Mouse (Mus musculus) ovary, postnatal 36 days (tissue): ENCODE data around the gene Tpm3.
"Not testable (repeated sequence)": the region's sequence is repeated elsewhere in the genome, so short reads cannot be mapped to it uniquely, and the experiment has no call there.

ENCODE experiments used
- DNase-seq: peaks from one replicate; pipeline ENCODE4 v3.0.0; 2022; ENCODE audit warnings: low spot score, mixed read lengths

The Tpm3 gene

GRCm38 (mm10) chr3:90083698-90084324 is 11.4 kb downstream of the Tpm3 start:
- no peak for DNase-seq

GRCm38 (mm10) chr3:90084790-90085189 is 12.3 kb downstream of the Tpm3 start:
- no peak for DNase-seq

- DNase-seq: no peak
These were observed 12.8 kb downstream of the Tpm3 start for GRCm38 (mm10) chr3:90085281-90085680.

GRCm38 (mm10) chr3:90086068-90086467 is 13.6 kb downstream of the Tpm3 start:
- DNase-seq: no peak

- no peak for DNase-seq
These were observed 16.2 kb downstream of the Tpm3 start for GRCm38 (mm10) chr3:90088617-90089016.

GRCm38 (mm10) chr3:90090892-90091291 is 18.4 kb downstream of the Tpm3 start:
- DNase-seq: peak; percentile 50

GRCm38 (mm10) chr3:90094453-90094852 is 22.0 kb downstream of the Tpm3 start:
- DNase-seq: no peak

GRCm38 (mm10) chr3:90097928-90098327 is 25.5 kb downstream of the Tpm3 start:
- DNase-seq: no peak

- DNase-seq: no peak
These were observed 28.6 kb downstream of the Tpm3 start for GRCm38 (mm10) chr3:90101010-90101409.

- DNase-seq: no peak
These were observed 29.2 kb downstream of the Tpm3 start for GRCm38 (mm10) chr3:90101673-90102072.

- no peak for DNase-seq
These were observed 29.8 kb downstream of the Tpm3 start for GRCm38 (mm10) chr3:90102239-90102638.

GRCm38 (mm10) chr3:90103176-90103575 is 30.7 kb downstream of the Tpm3 start:
- no peak for DNase-seq

GRCm38 (mm10) chr3:90103938-90104337 is 31.5 kb downstream of the Tpm3 start, which contains the start of gene Nup210l:
Nup210l (plus strand) TSS chr3:90104132.
- no peak for DNase-seq

- no peak for DNase-seq
These were observed 39.3 kb downstream of the Tpm3 start for GRCm38 (mm10) chr3:90111706-90112105.

GRCm38 (mm10) chr3:90114342-90114741 is 41.9 kb downstream of the Tpm3 start:
- DNase-seq: peak; percentile 29

- no peak for DNase-seq
These were observed 43.1 kb downstream of the Tpm3 start for GRCm38 (mm10) chr3:90115526-90115925.

- DNase-seq: peak; percentile 33
These were observed 45.8 kb downstream of the Tpm3 start for GRCm38 (mm10) chr3:90118132-90118790.

- not testable (repeated sequence) for DNase-seq
These were observed 49.6 kb downstream of the Tpm3 start for GRCm38 (mm10) chr3:90122036-90122435.

- no peak for DNase-seq
These were observed 53.3 kb downstream of the Tpm3 start for GRCm38 (mm10) chr3:90125710-90126109.

GRCm38 (mm10) chr3:90127881-90128280 is 55.4 kb downstream of the Tpm3 start:
- DNase-seq: no peak

- no peak for DNase-seq
These were observed 60.3 kb downstream of the Tpm3 start for GRCm38 (mm10) chr3:90132745-90133144.

GRCm38 (mm10) chr3:90133331-90133730 is 60.9 kb downstream of the Tpm3 start:
- DNase-seq: no peak

- DNase-seq: no peak
These were observed 62.0 kb downstream of the Tpm3 start for GRCm38 (mm10) chr3:90134483-90134882.

- no peak for DNase-seq
These were observed 62.5 kb downstream of the Tpm3 start for GRCm38 (mm10) chr3:90134993-90135392.
